Mouse (Mus musculus): ENCODE data around the gene S100a2. TPM values are rescaled to one million over a fixed set of nuclear protein-coding genes. Genes with fewer than 3 reads are reported as not detected.

Gene S100a2
- polyA plus RNA-seq, 1 experiment from 2014 or later: not detected

GRCm38 (mm10) chr3:90609102-90609501 lies 19.1 kb downstream of the S100a2 start:
- Histone ChIP-seq H3K9me3 (ENCODE audit: control insufficient read depth, low read length) (no peaks in the 10 kb centered on the region), H3K27ac (ENCODE audit: low read depth, low read length) (no peak overlapping the region), H3K27me3 (ENCODE audit: control insufficient read depth, insufficient read depth, low read length) (no peaks in the 10 kb centered on the region), H3K4me3 (ENCODE audit: low read length) (no peak overlapping the region), H3K4me2 (replicated peaks; ENCODE audit: low read depth, low read length) (no peak overlapping the region), H3K9ac (ENCODE audit: low read depth, low read length) (no peak overlapping the region), H3K36me3 (ENCODE audit: control insufficient read depth, insufficient read depth, low read length) (no peaks in the 10 kb centered on the region), H3K4me1 (ENCODE audit: control insufficient read depth, insufficient read depth, low read length) (peaks cover 14% of the 10 kb centered on the region; the same call in 1 of the 2 replicates)
- no peak for ATAC-seq (ENCODE audit: low FRiP score, low TSS enrichment)

GRCm38 (mm10) chr3:90611494-90611893 lies 21.4 kb downstream of the S100a2 start:
- Histone ChIP-seq H3K9ac (ENCODE audit: low read depth, low read length) (no peak overlapping the region), H3K4me3 (ENCODE audit: low read length) (no peak overlapping the region), H3K4me2 (replicated peaks; ENCODE audit: low read depth, low read length) (no peak overlapping the region), H3K27me3 (ENCODE audit: control insufficient read depth, insufficient read depth, low read length) (no peaks in the 10 kb centered on the region), H3K27ac (ENCODE audit: low read depth, low read length) (no peak overlapping the region), H3K9me3 (ENCODE audit: control insufficient read depth, low read length) (no peaks in the 10 kb centered on the region), H3K36me3 (ENCODE audit: control insufficient read depth, insufficient read depth, low read length) (no peaks in the 10 kb centered on the region), H3K4me1 (ENCODE audit: control insufficient read depth, insufficient read depth, low read length) (no peaks in the 10 kb centered on the region)
- no peak for ATAC-seq (ENCODE audit: low FRiP score, low TSS enrichment)
- 86% methylated on average over 3 of the region's 3 CpGs for WGBS

GRCm38 (mm10) chr3:90612061-90612460 lies 22.0 kb downstream of the S100a2 start:
- H3K27me3 ChIP-seq (ENCODE audit: control insufficient read depth, insufficient read depth, low read length): no peaks in the 10 kb centered on the region
- no peaks in the 10 kb centered on the region for H3K36me3 ChIP-seq (ENCODE audit: control insufficient read depth, insufficient read depth, low read length)
- WGBS: 59% methylated on average over 4 of the region's 4 CpGs
- ATAC-seq (ENCODE audit: low FRiP score, low TSS enrichment): no peak
- H3K27ac ChIP-seq (ENCODE audit: low read depth, low read length): no peak overlapping the region
- H3K4me3 ChIP-seq (ENCODE audit: low read length): no peak overlapping the region
- no peak overlapping the region for H3K4me2 ChIP-seq (replicated peaks; ENCODE audit: low read depth, low read length)
- no peaks in the 10 kb centered on the region for H3K4me1 ChIP-seq (ENCODE audit: control insufficient read depth, insufficient read depth, low read length)
- no peaks in the 10 kb centered on the region for H3K9me3 ChIP-seq (ENCODE audit: control insufficient read depth, low read length)
- no peak overlapping the region for H3K9ac ChIP-seq (ENCODE audit: low read depth, low read length)

DNA sequence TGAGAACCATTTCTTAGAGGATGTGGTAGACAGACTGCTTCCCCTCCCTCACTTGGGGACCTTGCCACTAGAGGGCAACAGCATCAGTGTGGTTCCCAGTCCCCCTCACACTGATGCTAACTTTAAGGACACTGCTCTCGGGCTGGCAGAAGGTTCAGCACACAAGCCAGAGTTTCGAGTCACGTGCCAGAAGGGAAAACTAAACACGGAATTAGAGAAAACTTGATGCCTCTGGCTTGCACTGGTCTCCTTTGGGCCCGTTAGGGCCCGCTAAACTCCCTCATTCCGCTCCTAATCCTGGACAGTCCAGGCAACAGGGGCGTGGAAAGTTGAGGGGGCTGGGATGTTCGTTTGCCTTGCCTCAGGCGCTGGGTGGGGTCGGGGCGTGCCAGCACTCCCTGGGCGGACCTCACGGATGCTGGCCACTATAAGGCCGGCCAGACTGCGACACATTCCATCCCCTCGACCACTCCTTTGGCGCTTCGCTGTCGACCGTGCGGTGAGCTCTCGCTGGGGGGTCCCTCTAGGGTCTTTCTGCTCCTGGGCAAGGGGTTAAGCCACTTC lies 22.8 kb downstream of the S100a2 start, which contains the start of gene S100a6:
TSS of gene S100a6 (plus strand) at position 155 of the 564 bp plus-strand sequence.
- H3K27me3 ChIP-seq (ENCODE audit: control insufficient read depth, insufficient read depth, low read length): no peaks in the 10 kb centered on the region
- H3K36me3 ChIP-seq (ENCODE audit: control insufficient read depth, insufficient read depth, low read length): no peaks in the 10 kb centered on the region
- peak within 1 kb of the TSS; percentile 40 for H3K4me3 ChIP-seq (ENCODE audit: low read length)
- under 1% methylated on average over 23 of the region's 23 CpGs for WGBS
- peak; percentile 84 for ATAC-seq (ENCODE audit: low FRiP score, low TSS enrichment)
- H3K4me1 ChIP-seq (ENCODE audit: control insufficient read depth, insufficient read depth, low read length): no peaks in the 10 kb centered on the region
- peak within 1 kb of the TSS; percentile 12; the same call in 1 of the 2 replicates for H3K27ac ChIP-seq (ENCODE audit: low read depth, low read length)
- H3K9ac ChIP-seq (ENCODE audit: low read depth, low read length): peak within 1 kb of the TSS; percentile 54
- no peaks in the 10 kb centered on the region for H3K9me3 ChIP-seq (ENCODE audit: control insufficient read depth, low read length)
- H3K4me2 ChIP-seq (replicated peaks; ENCODE audit: low read depth, low read length): peak within 1 kb of the TSS; percentile 72

DNA sequence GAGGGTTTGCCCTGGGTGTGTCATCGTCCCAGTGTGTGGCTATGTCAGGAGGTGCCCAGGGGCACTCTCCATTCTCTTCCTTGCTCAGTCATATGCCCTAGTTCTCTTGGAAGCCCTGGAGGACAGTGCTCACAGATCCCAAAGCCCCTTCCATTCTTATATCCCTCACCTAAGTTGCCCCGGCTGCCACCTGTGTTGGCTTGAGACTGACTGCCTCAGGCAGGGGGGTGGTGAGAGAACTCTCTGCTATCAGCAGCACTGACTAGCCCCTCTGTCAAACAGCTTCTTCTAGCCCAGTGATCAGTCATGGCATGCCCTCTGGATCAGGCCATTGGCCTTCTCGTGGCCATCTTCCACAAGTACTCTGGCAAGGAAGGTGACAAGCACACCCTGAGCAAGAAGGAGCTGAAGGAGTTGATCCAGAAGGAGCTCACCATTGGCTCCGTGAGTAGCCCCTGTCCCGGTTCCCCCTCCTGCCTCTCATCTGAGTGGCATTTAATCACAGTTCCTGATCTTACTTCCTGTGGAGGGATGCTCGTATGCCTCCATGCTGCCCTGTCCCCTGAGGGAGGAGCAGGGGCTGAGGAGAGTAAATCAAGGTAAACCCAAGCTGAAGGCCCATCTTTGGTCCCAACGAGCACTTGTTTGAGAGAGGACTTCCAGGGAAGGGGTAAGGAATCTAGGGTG lies 23.6 kb downstream of the S100a2 start:
- ATAC-seq (ENCODE audit: low FRiP score, low TSS enrichment): peak; percentile 8; the same call in 1 of the 2 replicates
- peak overlapping the region; percentile 54; the same call in 1 of the 2 replicates for H3K9ac ChIP-seq (ENCODE audit: low read depth, low read length)
- H3K4me2 ChIP-seq (replicated peaks; ENCODE audit: low read depth, low read length): peak overlapping the region; percentile 72
- H3K36me3 ChIP-seq (ENCODE audit: control insufficient read depth, insufficient read depth, low read length): no peaks in the 10 kb centered on the region
- H3K9me3 ChIP-seq (ENCODE audit: control insufficient read depth, low read length): no peaks in the 10 kb centered on the region
- H3K27me3 ChIP-seq (ENCODE audit: control insufficient read depth, insufficient read depth, low read length): no peaks in the 10 kb centered on the region
- peak overlapping the region; percentile 40 for H3K4me3 ChIP-seq (ENCODE audit: low read length)
- H3K27ac ChIP-seq (ENCODE audit: low read depth, low read length): peak overlapping the region; percentile 12; the same call in 1 of the 2 replicates
- no peaks in the 10 kb centered on the region for H3K4me1 ChIP-seq (ENCODE audit: control insufficient read depth, insufficient read depth, low read length)
- WGBS: 58% methylated on average over 7 of the region's 7 CpGs

DNA sequence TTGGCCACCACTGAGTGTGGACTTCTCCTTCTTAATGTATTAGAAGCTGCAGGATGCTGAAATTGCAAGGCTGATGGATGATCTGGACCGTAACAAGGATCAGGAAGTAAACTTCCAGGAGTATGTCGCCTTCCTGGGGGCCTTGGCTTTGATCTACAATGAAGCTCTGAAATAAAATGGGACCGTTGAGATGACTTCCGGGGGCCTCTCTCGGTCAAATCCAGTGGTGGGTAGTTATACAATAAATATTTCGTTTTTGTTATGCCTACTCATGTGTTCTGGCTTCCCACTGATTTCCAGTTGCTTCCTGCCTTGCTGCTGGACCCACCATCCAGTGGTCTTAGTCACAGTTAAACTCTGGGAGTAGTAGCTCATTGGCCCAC lies 24.1 kb downstream of the S100a2 start:
- Histone ChIP-seq H3K4me3 (ENCODE audit: low read length) (no peak overlapping the region), H3K27ac (ENCODE audit: low read depth, low read length) (no peak overlapping the region), H3K9ac (ENCODE audit: low read depth, low read length) (no peak overlapping the region), H3K9me3 (ENCODE audit: control insufficient read depth, low read length) (no peaks in the 10 kb centered on the region), H3K4me2 (replicated peaks; ENCODE audit: low read depth, low read length) (peak overlapping the region; percentile 72; the same call in 1 of the 2 replicates), H3K27me3 (ENCODE audit: control insufficient read depth, insufficient read depth, low read length) (no peaks in the 10 kb centered on the region), H3K4me1 (ENCODE audit: control insufficient read depth, insufficient read depth, low read length) (no peaks in the 10 kb centered on the region), H3K36me3 (ENCODE audit: control insufficient read depth, insufficient read depth, low read length) (no peaks in the 10 kb centered on the region)
- WGBS: 76% methylated on average over 6 of the region's 6 CpGs
- ATAC-seq (ENCODE audit: low FRiP score, low TSS enrichment): no peak

DNA sequence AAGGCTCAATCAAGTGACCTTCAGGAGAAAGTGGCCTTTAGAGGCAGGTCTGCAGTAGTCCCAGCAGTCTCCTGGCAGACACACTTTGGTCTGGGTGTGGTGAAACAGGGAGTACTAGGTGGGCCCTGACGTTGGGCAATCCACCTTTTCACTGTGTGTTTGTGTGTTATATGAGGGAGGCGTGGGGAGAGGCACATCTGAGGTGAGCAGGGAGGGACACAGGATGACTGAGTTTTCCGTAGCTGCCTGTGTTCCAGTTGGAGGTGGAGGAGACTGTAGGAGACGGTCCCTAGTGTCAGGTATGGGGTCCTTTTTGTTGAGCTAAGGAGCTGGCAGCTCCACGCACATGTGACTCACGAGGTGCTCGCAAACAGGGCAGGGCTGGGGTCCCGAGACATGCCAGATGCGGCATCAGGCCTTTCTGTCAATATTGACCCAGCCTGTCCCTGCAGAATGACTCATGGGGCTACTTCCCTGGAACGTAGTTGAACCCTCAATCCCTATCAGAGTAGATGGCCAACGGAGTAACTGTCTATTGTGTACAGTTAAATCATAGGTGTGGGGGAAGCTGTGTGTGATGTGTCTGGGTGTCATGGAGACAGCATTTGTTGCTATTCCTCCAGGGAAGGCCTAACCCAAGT lies 24.7 kb downstream of the S100a2 start:
- no peak for ATAC-seq (ENCODE audit: low FRiP score, low TSS enrichment)
- H3K4me1 ChIP-seq (ENCODE audit: control insufficient read depth, insufficient read depth, low read length): no peaks in the 10 kb centered on the region
- H3K36me3 ChIP-seq (ENCODE audit: control insufficient read depth, insufficient read depth, low read length): no peaks in the 10 kb centered on the region
- no peak overlapping the region for H3K27ac ChIP-seq (ENCODE audit: low read depth, low read length)
- WGBS: 77% methylated on average over 11 of the region's 11 CpGs
- no peaks in the 10 kb centered on the region for H3K27me3 ChIP-seq (ENCODE audit: control insufficient read depth, insufficient read depth, low read length)
- H3K4me2 ChIP-seq (replicated peaks; ENCODE audit: low read depth, low read length): no peak overlapping the region
- H3K9me3 ChIP-seq (ENCODE audit: control insufficient read depth, low read length): no peaks in the 10 kb centered on the region
- no peak overlapping the region for H3K9ac ChIP-seq (ENCODE audit: low read depth, low read length)
- H3K4me3 ChIP-seq (ENCODE audit: low read length): no peak overlapping the region

- Histone ChIP-seq H3K27ac (ENCODE audit: low read depth, low read length) (no peak overlapping the region), H3K9me3 (ENCODE audit: control insufficient read depth, low read length) (no peaks in the 10 kb centered on the region), H3K36me3 (ENCODE audit: control insufficient read depth, insufficient read depth, low read length) (no peaks in the 10 kb centered on the region), H3K4me2 (replicated peaks; ENCODE audit: low read depth, low read length) (no peak overlapping the region), H3K27me3 (ENCODE audit: control insufficient read depth, insufficient read depth, low read length) (no peaks in the 10 kb centered on the region), H3K4me3 (ENCODE audit: low read length) (no peak overlapping the region), H3K9ac (ENCODE audit: low read depth, low read length) (no peak overlapping the region), H3K4me1 (ENCODE audit: control insufficient read depth, insufficient read depth, low read length) (no peaks in the 10 kb centered on the region)
- peak; percentile 68 for ATAC-seq (ENCODE audit: low FRiP score, low TSS enrichment)
- WGBS: 9% methylated on average over 7 of the region's 7 CpGs
These were observed 25.4 kb downstream of the S100a2 start for GRCm38 (mm10) chr3:90615415-90615814.

DNA sequence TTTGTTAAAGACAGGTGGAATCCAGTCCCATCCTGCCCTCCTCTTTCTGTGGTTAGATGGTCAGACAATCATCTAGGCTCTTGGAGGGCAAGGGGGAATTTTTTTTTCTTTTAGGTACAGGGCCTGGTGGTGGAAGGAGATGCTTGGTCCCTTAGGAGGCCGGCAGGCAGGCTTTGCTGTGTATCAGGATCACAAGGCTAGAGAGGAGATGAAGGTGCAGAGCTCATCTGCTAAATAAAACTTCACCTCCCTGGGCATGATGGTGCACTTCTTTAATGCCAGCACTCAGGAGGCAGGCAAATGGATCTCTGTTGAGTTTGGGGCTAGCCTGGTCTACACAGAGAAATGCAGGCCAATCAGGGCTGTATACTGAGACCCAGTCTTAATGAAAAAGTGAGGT lies 25.9 kb downstream of the S100a2 start:
- no peaks in the 10 kb centered on the region for H3K36me3 ChIP-seq (ENCODE audit: control insufficient read depth, insufficient read depth, low read length)
- H3K27me3 ChIP-seq (ENCODE audit: control insufficient read depth, insufficient read depth, low read length): no peaks in the 10 kb centered on the region
- H3K27ac ChIP-seq (ENCODE audit: low read depth, low read length): no peak overlapping the region
- H3K4me1 ChIP-seq (ENCODE audit: control insufficient read depth, insufficient read depth, low read length): no peaks in the 10 kb centered on the region
- no peak overlapping the region for H3K9ac ChIP-seq (ENCODE audit: low read depth, low read length)
- ATAC-seq (ENCODE audit: low FRiP score, low TSS enrichment): no peak
- WGBS: 81% methylated on average over 1 of the region's 1 CpGs
- H3K9me3 ChIP-seq (ENCODE audit: control insufficient read depth, low read length): no peaks in the 10 kb centered on the region
- H3K4me3 ChIP-seq (ENCODE audit: low read length): no peak overlapping the region
- no peak overlapping the region for H3K4me2 ChIP-seq (replicated peaks; ENCODE audit: low read depth, low read length)

Data from kidney, embryonic 14.5 days (tissue).